Mouse (Mus musculus): ENCODE measurements around the gene Arl5a. TPM values are rescaled to one million over a fixed set of nuclear protein-coding genes. Genes with fewer than 3 reads are reported as not detected.

Gene Arl5a
- total RNA-seq, 4 experiments from 2014 or later: 35.9 to 39.8 (median 38.1) TPM

DNA sequence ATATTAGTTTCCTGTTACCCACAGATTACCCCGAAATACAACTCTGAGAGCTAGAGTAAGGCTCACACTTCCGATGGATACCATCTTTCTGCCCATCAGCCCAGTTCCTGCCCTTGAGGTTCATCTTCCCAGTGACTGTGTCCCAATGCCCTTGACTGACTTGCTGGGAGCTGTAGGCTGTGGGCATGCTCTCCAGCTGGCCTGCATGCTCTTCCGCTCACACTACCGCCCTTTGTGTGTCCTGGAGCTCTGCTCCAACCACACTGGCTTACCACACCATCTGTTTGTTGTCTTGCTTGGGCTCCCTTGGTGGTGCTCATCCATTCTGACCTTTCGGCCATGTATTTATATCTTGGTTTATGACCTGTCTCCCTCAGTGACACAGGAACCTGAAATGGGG lies 57.0 kb downstream of the Arl5a start:
- DNase-seq (ENCODE audit: low spot score in 2 of 2): no peak

DNA sequence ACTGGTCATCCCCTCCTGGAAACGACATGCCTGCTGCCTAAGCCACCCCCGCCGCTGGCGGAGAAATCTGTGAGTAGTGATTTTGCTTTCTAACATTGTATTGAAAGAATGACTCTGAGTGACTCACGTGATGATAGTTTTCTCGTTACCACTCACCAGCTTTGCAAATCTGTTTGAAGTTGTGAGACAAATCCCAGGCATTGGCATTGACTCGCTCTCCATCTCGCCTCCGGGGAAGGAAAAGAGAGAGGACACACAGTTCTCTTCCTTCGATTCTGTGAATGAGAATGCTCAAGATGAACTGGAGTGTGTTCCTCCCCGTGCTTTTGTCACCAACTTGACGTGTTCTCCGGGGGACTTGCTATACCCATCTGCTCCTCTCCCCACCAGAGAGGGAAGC lies 57.5 kb downstream of the Arl5a start:
- DNase-seq (ENCODE audit: low spot score in 2 of 2): no peak

DNA sequence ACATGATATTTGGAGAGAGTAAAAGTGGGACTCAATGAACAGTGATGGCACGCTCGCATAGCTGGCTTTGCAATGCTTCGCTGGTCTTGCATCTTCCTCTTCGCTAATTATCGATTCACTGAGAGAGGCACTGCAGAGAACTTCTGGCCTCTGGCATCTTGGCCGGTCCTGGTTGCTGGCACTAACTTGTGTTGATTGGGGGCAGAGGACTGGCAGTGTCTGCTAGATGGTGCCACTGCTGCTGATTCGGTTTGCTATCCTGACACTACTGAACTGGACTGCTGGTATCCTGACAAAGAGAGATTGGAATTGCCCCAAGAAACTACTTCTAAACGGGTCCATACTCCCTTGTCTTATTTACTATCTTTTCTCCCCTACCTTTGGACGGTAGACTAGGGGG lies 63.6 kb downstream of the Arl5a start:
- no peak for DNase-seq (ENCODE audit: low spot score in 2 of 2)

DNA sequence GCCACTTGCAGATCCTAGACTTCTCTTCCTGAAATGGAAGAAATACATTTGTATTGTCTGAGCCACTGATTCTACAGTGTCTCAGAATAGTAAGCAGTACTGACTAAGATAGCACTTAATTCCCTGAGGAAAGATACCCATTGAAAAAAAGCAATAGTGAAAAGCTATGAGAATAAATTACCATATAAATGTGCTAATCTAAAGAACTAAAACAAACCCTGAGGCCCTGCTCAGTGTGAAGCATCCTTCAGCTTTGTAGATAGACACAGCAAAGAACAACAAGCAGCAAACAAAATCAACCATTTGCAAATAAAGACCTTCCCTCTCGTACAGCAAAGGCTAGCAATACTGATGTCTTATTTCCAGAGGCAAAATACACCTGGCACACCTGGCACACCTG lies 65.0 kb downstream of the Arl5a start:
- DNase-seq (ENCODE audit: low spot score in 2 of 2): no peak

DNA sequence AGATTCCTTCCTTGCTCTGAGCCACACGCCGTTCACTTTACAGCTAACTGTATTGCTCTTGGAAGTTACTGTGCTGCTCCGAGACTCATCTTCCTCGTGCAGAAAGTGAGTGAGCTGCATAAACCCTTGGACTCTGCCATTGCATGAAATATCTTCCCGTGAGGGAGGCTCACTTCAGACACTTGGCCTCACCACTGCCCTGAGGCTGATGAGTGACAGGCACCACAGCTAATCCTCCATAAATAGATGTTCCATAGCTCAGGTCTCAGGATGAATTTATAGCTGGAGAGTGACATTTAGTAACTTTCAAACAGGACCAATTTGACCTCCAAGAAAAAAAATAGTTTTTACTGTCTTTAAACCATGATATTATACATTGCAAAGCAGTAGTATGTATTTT lies 66.5 kb downstream of the Arl5a start:
- peak in 1 of 2 experiments; percentile 41 for DNase-seq (ENCODE audit: low spot score in 2 of 2)

DNA sequence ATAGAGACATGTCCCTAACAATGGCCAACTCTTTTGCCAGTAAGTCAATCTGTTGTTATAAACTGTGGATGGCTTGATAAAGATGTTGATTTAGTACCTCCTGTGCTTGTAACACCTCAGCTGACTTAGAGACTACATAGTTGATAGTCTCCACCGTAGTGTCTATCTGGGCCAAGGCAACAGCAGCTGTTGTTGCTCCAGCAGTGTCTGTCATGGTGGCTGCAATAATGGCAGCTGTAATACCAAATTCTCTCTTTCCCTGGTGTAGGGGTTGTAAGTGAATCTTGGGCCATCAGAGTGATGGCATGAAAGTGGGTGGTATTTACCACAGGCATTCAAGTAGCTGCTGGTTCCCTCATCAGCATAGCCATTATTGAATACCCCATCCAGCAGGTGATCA lies 73.7 kb downstream of the Arl5a start:
- no peak for DNase-seq (ENCODE audit: low spot score in 2 of 2)

Other genes with a start within 250 kb of the Arl5a start
- 1,000 to 10,000 TPM; 6,560 to 8,442 (median 7,482) TPM for gene Neb, start 46.4 kb downstream of the Arl5a start, total RNA-seq (2022)